Mouse (Mus musculus) midbrain, embryonic 15.5 days (tissue): ENCODE results near the gene Ccl27a. TPM values are rescaled to one million over a fixed set of nuclear protein-coding genes. Genes with fewer than 3 reads are reported as not detected.
A peak's percentile ranks its signal among the peaks of the same experiment; 100 is the strongest.

Source experiments
- ATAC-seq: fragments of 200-750 bp; cut with Nextera tagmentation; replicated peaks from 2 replicates; pipeline ENCODE4 v1.8.0; 2017; ENCODE audit warnings: moderate TSS enrichment
- H3K27ac ChIP-seq: fragments of 300-500 bp; sonication (generic); 2 replicates; pipeline ENCODE4 v1.5.1; 2015; ENCODE audit warnings: mild to moderate bottlenecking, inconsistent platforms
- H3K27me3 ChIP-seq: fragments of 300-500 bp; sonication (generic); replicated peaks from 2 replicates; pipeline ENCODE4 v1.6.1; 2015; ENCODE audit warnings: inconsistent platforms
- H3K36me3 ChIP-seq: fragments of 300-500 bp; sonication (generic); replicated peaks from 2 replicates; pipeline ENCODE4 v1.6.1; 2015; ENCODE audit warnings: inconsistent platforms
- H3K4me1 ChIP-seq: fragments of 300-500 bp; sonication (generic); 2 replicates; pipeline ENCODE4 v1.6.1; 2015; ENCODE audit warnings: inconsistent platforms
- H3K4me2 ChIP-seq: fragments of 300-500 bp; sonication (generic); 2 replicates; pipeline ENCODE4 v1.6.1; 2015; ENCODE audit warnings: inconsistent platforms, mild to moderate bottlenecking, moderate library complexity
- H3K4me3 ChIP-seq: fragments of 300-500 bp; sonication (generic); 2 replicates; pipeline ENCODE4 v1.5.1; 2015; ENCODE audit warnings: mild to moderate bottlenecking, inconsistent platforms
- H3K9ac ChIP-seq: fragments of 300-500 bp; sonication (generic); 2 replicates; pipeline ENCODE4 v1.6.1; 2015; ENCODE audit warnings: mild to moderate bottlenecking, inconsistent platforms
- H3K9me3 ChIP-seq: fragments of 300-500 bp; sonication (generic); 2 replicates; pipeline ENCODE4 v1.6.1; 2016; ENCODE audit warnings: inconsistent platforms
- WGBS: fragments of 180-500 bp; shearing (Covaris S2); methylation state at CpG from one replicate; pipeline ENCODE4 v1.1.7; 2015; ENCODE audit warnings: mixed read lengths; 5-methylcytosine and 5-hydroxymethylcytosine counted together
- polyA plus RNA-seq: library from polyadenylated mRNA; unstranded; fragments of >200 nt; fragmentation: Nextera tagmentation; extraction: Ambion mirVana; gene quantifications from 2 replicates; pipeline ENCODE4 v1.2.1, GENCODE M21; 2015

Ccl27a gene
- polyA plus RNA-seq, 1 experiment from 2014 or later, result 302 TPM

DNA sequence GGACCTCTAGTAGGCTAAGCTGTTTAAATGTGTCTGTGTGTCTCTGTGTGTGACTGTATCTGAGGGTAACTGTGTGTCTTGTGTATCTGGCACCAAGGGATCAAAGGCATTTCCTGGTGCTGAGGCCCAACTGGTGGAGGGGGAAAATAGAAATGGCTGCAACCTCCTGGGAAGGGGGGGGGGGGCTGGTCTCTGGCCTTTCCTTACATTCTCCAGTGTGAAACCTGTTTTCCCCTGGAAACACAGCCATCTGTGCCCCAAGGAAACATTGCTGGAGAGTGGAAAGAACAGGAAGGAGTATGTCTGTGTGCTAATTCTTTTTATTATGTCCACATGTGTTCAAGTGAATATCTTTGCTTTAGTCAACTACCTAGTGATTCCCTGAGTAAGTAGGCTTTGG is 12.4 kb downstream of the Ccl27a start:
- Histone ChIP-seq H3K9me3 (no peaks in the 10 kb centered on the region), H3K9ac (no peak overlapping the region), H3K27me3 (no peaks in the 10 kb centered on the region), H3K4me3 (no peak overlapping the region), H3K4me1 (peaks cover 25% of the 10 kb centered on the region), H3K4me2 (no peak overlapping the region), H3K36me3 (no peaks in the 10 kb centered on the region), H3K27ac (peak overlapping the region; percentile 30; the same call in 1 of the 2 replicates)
- no peak for ATAC-seq

DNA sequence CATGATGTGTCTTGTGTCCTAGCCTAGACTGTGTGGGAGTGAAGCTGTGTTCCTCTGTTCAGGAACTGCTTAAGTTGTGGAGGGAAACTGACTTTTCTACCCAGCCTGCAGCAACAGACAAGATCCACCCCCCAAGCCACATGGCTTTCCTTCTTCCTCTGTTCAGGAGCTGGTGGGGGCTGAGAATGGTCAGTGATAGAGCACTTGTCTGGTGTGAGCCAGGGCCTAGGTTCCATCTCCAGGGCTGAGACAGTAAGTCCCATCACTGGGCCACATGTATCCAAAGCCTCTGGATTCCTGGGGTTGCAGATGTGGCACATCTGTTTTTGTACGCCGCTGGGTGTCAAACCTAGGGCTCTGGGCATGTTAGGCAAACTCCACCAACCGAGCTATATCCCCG is 13.1 kb downstream of the Ccl27a start:
- Histone ChIP-seq H3K9me3 (no peaks in the 10 kb centered on the region), H3K4me2 (peak overlapping the region; percentile 56), H3K27ac (peak overlapping the region; percentile 30; the same call in 1 of the 2 replicates), H3K27me3 (no peaks in the 10 kb centered on the region), H3K4me1 (peaks cover 31% of the 10 kb centered on the region), H3K36me3 (no peaks in the 10 kb centered on the region), H3K9ac (peak overlapping the region; percentile 48; the same call in 1 of the 2 replicates), H3K4me3 (peak overlapping the region; percentile 36)
- ATAC-seq, result no peak
- 89% methylated on average over 4 of the region's 4 CpGs for WGBS

DNA sequence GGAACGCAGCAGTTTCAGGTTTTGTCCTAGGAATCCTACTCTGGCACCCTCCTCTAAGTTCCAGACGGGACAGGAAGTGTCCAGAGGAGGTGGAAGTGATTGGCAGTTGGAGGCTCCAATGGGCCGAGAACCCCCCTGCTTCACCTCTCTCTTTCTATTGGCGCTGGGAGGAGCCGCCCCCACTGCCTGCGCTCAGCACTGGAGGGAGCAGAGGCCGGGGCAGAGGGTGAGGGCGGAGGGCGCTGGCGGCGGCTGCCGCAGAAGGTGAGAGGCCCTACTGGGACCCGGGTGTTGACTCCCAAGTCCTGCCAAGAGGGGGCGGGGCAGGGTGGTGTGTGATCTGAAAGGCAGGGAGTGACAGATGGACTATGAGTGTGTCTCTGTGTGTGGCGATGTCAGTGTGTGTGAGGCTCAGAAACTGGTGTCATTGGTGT is 13.7 kb downstream of the Ccl27a start:
- peaks cover 31% of the 10 kb centered on the region for H3K4me1 ChIP-seq
- H3K27ac ChIP-seq, result peak overlapping the region; percentile 30; the same call in 1 of the 2 replicates
- no peaks in the 10 kb centered on the region for H3K9me3 ChIP-seq
- under 1% methylated on average over 15 of the region's 15 CpGs for WGBS
- peak overlapping the region; percentile 36 for H3K4me3 ChIP-seq
- H3K9ac ChIP-seq, result peak overlapping the region; percentile 48
- no peaks in the 10 kb centered on the region for H3K36me3 ChIP-seq
- peak overlapping the region; percentile 56 for H3K4me2 ChIP-seq
- H3K27me3 ChIP-seq, result no peaks in the 10 kb centered on the region
- ATAC-seq, result peak; percentile 64

DNA sequence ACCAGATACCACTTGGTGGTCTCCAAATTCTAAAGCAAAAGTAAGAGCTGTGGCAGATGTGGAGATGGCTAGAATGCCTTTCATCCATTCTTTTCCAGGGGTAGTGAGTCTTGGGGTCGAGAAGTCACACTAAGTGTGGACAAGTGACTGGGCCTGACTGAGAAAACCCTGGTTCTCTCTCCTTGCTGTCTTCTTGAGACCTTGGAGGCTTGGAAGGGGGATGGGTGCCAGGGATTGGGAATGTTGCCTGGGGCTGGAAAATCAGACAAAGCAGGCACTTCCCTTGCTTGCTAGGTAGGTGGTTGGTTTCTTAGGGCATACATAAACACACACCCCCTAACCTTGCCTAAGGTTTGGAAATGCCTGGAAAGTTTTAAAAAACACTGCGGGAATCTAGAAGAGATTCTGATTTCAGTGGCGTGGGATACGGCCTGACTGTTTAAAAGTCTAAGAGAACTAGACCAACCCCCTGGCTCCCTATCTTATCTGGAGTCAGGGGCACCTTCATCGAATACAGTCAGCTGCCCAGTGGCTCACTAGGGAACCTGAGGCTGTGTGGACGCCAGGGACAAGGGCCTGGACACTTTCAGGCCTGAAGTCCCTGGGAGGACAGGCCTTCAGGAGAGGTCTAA is 14.3 kb downstream of the Ccl27a start:
- H3K27me3 ChIP-seq, result no peaks in the 10 kb centered on the region
- H3K9ac ChIP-seq, result peak overlapping the region; percentile 48; the same call in 1 of the 2 replicates
- no peaks in the 10 kb centered on the region for H3K9me3 ChIP-seq
- H3K27ac ChIP-seq, result no peak overlapping the region
- peak overlapping the region; percentile 56 for H3K4me2 ChIP-seq
- H3K36me3 ChIP-seq, result no peaks in the 10 kb centered on the region
- peak overlapping the region; percentile 36; the same call in 1 of the 2 replicates for H3K4me3 ChIP-seq
- 41% methylated on average over 6 of the region's 6 CpGs for WGBS
- H3K4me1 ChIP-seq, result peaks cover 35% of the 10 kb centered on the region
- no peak for ATAC-seq

DNA sequence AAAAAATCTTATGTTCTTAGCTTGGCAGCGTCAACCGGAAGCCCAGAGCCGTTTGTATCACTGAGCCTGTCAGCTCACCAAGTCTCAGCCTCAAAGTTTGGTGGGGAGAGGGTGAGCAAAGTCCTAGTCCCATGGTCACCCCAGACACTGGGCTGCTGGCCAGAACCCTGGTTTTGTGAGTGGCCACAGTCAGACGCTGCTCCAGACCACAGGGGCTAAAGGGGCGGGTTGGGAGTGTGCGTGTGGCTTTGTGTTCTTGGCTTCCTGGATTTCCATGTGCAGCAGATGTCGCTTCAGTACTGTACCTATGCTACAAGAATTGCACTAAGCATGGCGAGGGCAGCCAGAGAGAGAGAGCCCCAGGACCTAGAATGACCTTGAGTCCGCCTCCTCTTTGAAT is 14.8 kb downstream of the Ccl27a start:
- ATAC-seq, result no peak
- WGBS, result 87% methylated on average over 9 of the region's 9 CpGs
- Histone ChIP-seq H3K9ac (no peak overlapping the region), H3K27ac (no peak overlapping the region), H3K9me3 (no peaks in the 10 kb centered on the region), H3K4me2 (no peak overlapping the region), H3K4me3 (no peak overlapping the region), H3K4me1 (peaks cover 37% of the 10 kb centered on the region), H3K36me3 (no peaks in the 10 kb centered on the region), H3K27me3 (no peaks in the 10 kb centered on the region)

DNA sequence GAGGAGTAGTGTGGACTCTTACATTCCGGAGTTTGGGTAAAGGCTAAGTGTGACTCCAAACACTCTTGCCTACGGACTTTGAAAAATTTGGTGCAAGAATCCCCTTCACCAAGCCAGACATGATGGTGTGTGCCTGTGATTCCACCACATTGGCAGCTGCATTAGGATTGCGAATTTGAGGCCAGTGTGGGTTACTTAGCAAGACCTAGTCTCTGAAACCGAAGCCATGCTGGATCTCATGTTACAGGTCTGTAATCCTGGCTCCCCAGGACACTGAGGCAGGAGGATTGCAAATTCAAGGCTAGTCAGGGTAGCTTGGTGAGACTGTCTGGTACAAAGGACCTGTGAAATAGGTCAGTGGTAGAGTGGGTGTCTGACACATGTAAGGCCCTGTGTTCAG is 15.3 kb downstream of the Ccl27a start:
- Histone ChIP-seq H3K4me1 (peaks cover 37% of the 10 kb centered on the region), H3K4me3 (no peak overlapping the region), H3K9me3 (no peaks in the 10 kb centered on the region), H3K9ac (no peak overlapping the region), H3K4me2 (no peak overlapping the region), H3K27me3 (no peaks in the 10 kb centered on the region), H3K36me3 (no peaks in the 10 kb centered on the region), H3K27ac (no peak overlapping the region)
- no peak for ATAC-seq
- 90% methylated on average over 4 of the region's 4 CpGs for whole genome bisulfite sequencing

DNA sequence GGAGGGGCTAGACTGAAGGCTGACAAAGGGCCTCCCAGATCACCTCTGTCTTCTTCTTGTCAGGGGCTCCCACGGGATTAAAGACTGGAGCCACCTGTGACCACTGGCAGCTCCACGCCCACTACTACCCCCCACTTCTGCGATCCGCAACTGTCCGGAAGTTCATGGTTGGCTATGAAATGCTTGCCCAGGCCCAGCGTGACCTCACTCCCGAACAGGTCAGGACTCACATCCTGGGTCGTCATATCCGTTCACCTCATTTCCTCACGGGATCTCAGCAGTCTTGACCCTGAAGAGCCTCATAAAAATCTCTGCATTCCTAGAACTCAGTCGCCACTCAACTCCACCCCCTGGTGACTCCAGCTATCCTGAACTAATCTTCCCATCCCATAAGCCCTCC is 16.0 kb downstream of the Ccl27a start:
- H3K36me3 ChIP-seq, result no peaks in the 10 kb centered on the region

DNA sequence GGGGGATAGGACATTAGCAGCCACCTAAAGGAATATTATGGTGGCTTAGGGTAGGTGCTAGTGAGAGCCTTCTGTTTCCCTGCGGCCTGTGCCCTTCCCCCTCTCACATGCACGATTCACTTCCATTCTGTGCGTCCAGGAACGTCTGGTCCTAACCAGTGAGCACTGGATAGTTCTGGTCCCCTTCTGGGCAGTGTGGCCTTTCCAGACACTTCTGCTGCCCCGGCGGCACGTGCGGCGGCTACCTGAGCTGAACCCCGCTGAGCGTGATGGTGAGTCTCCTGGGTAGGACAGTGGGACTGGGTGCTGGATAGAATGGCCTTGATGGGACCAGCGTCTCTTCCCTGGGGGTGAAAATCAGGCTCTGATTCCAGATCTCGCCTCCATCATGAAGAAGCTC is 16.7 kb downstream of the Ccl27a start:
- Histone ChIP-seq H3K9me3 (no peaks in the 10 kb centered on the region), H3K4me3 (no peak overlapping the region), H3K27me3 (no peaks in the 10 kb centered on the region), H3K36me3 (no peaks in the 10 kb centered on the region), H3K27ac (no peak overlapping the region), H3K9ac (no peak overlapping the region), H3K4me1 (peaks cover 32% of the 10 kb centered on the region), H3K4me2 (no peak overlapping the region)
- 94% methylated on average over 13 of the region's 13 CpGs for WGBS
- ATAC-seq, result no peak

More for the DNA sequence above, 16.0 kb downstream of the Ccl27a start:
- Histone ChIP-seq H3K27me3 (no peaks in the 10 kb centered on the region), H3K9ac (no peak overlapping the region), H3K4me1 (peaks cover 37% of the 10 kb centered on the region), H3K4me2 (no peak overlapping the region), H3K27ac (no peak overlapping the region), H3K9me3 (no peaks in the 10 kb centered on the region), H3K4me3 (no peak overlapping the region)
- 85% methylated on average over 11 of the region's 11 CpGs for WGBS
- ATAC-seq, result no peak

DNA sequence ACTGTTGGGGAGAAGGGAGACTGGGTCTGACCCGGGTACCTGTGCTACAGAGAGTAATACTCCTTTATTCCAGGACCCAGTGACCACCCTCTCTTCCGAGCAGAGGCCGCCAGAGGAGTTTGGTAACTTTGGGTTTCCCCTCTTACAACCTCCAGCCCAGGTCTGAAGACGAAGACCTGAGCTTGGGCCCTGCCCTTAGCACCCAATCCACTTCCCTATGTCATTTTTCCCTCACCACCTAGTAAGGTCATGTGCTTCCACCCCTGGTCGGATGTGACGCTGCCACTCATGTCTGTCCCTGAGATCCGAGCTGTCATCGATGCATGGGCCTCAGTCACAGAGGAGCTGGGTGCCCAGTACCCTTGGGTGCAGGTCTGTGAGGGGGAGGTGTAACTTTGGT is 17.6 kb downstream of the Ccl27a start:
- peak overlapping the region; percentile 59 for H3K4me3 ChIP-seq

DNA sequence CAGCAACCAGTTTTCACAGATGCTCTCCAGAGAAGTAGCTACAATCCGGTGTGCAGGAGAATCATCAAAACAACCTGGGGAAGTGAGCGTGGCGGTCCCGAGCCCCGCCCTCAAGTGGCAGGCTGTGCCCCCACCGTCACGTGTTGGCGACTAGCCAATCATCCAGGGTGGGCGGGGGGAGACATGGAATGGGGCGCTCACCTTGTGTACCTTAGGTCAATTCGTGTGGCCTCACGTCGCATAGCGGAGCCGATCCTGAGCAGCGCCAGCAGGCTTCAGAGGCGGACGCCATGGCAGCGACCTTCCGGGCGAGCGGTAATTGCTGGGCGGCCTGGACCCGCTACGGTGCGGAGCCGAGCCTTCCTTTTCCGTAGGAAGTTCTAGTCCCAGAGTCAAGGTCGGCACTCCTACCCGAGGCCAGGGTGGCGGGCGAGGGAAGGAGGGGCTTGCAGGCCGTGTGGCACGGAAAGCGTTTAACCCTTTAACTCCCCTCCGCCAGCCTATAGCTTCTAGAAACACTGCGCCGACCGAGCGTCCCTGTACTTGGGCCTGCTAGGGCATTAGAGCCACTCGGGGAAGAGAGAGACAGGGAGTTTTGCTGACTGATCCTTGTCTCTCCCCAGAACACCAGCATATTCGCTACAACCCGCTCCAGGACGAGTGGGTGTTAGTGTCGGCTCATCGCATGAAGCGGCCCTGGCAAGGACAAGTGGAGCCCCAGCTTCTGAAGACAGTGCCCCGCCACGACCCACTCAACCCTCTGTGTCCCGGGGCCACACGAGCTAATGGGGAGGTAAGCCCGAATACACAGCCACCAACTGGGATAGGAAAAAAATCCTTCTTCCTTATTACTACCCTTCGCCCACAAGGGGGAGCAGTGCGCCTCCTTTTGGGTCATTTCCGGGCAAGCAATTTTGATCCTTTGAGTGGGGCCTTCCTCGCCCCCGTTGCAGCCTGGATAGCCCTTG is 18.4 kb downstream of the Ccl27a start, which contains the start of gene Sigmar1:
Gene Sigmar1 (minus strand): TSS at position 820 of the 968 bp plus-strand sequence.
- Histone ChIP-seq H3K27me3 (peaks cover 3% of the 10 kb centered on the region; the same call in 1 of the 2 replicates), H3K4me2 (peak within 1 kb of the TSS; percentile 80), H3K27ac (peak within 1 kb of the TSS; percentile 78), H3K9ac (peak within 1 kb of the TSS; percentile 66), H3K36me3 (no peaks in the 10 kb centered on the region), H3K4me3 (peak within 1 kb of the TSS; percentile 59), H3K4me1 (peaks cover 19% of the 10 kb centered on the region), H3K9me3 (no peaks in the 10 kb centered on the region)
- under 1% methylated on average over 57 of the region's 57 CpGs for WGBS
- peak; percentile 84 for ATAC-seq

More for the DNA sequence above, 17.6 kb downstream of the Ccl27a start:
- Histone ChIP-seq H3K9ac (peak overlapping the region; percentile 66), H3K27ac (no peak overlapping the region), H3K4me2 (peak overlapping the region; percentile 80), H3K4me1 (peaks cover 24% of the 10 kb centered on the region), H3K36me3 (no peaks in the 10 kb centered on the region), H3K27me3 (peaks cover 3% of the 10 kb centered on the region; the same call in 1 of the 2 replicates), H3K9me3 (no peaks in the 10 kb centered on the region)
- 78% methylated on average over 8 of the region's 8 CpGs for WGBS
- peak; percentile 4; the same call in 1 of the 2 replicates for ATAC-seq

DNA sequence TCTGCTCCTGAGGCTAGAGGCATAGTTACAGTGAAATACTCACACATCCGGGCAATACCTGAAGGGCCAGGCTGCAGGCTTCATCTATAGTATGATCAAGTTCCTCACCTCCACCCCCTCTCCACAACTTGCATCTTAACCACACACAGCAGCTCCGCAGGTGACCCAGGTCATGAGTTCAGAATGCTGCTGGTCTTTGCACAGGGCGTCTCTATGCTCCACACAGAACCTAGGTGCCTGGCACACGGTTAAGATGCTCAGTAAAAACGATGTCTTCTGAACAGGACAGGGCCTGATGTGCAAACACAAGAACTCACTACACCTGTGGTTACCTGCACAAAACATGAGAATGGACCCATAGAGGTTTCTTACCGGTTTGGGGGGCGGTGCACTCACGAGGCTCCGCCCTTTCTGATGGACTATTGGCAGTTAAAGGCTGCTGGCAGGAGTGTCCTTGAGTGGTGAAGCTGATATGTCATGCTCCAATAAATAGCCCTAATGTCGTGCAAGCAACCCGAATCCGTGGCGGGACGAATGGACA is 19.2 kb downstream of the Ccl27a start, which contains the start of gene Galt:
Gene Galt (plus strand): TSS at position 432 of the 541 bp plus-strand sequence.
- H3K27ac ChIP-seq, result peak within 1 kb of the TSS; percentile 78
- 14% methylated on average over 14 of the region's 14 CpGs for WGBS
- H3K9ac ChIP-seq, result peak within 1 kb of the TSS; percentile 66
- no peaks in the 10 kb centered on the region for H3K36me3 ChIP-seq
- ATAC-seq, result peak; percentile 79
- H3K4me3 ChIP-seq, result peak within 1 kb of the TSS; percentile 59
- H3K4me1 ChIP-seq, result peaks cover 12% of the 10 kb centered on the region
- H3K4me2 ChIP-seq, result peak within 1 kb of the TSS; percentile 80
- H3K9me3 ChIP-seq, result no peaks in the 10 kb centered on the region
- H3K27me3 ChIP-seq, result peaks cover 3% of the 10 kb centered on the region; the same call in 1 of the 2 replicates

DNA sequence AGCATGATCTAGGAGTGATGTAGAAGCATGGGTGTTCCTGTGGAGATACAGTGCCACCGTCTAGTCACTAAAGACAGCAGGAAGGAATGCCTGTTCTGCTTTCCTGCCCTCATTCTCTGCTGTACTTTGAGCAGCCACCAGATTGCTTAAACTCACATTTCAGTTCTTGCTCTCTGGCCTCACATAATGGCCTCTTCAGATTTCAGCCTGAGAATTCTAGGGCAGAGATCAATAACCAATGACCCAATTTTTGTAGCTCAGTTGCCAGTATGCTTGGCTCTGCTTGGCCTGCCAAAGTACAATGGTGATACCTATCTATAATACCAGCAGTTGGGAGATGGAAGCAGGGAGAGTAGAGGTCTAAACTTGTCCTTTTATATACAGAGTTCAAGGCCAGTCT is 29.0 kb downstream of the Ccl27a start:
- ATAC-seq, result no peak
- Histone ChIP-seq H3K36me3 (no peaks in the 10 kb centered on the region), H3K4me2 (no peak overlapping the region), H3K9ac (no peak overlapping the region), H3K4me1 (peaks cover 9% of the 10 kb centered on the region), H3K27me3 (no peaks in the 10 kb centered on the region), H3K4me3 (no peak overlapping the region), H3K9me3 (no peaks in the 10 kb centered on the region), H3K27ac (no peak overlapping the region)
- 81% methylated on average over 1 of the region's 1 CpGs for WGBS
